Mouse (Mus musculus) midbrain, postnatal 0 days (tissue): ENCODE results near the gene Spire2. TPM values are rescaled to one million over a fixed set of nuclear protein-coding genes. Genes with fewer than 3 reads are reported as not detected.
A peak's percentile ranks its signal among the peaks of the same experiment; 100 is the strongest.

ENCODE experiments used
- ATAC-seq: fragments of 200-750 bp; cut with Nextera tagmentation; 2 replicates; pipeline ENCODE4 v1.8.0; 2017; ENCODE audit warnings: moderate number of reproducible peaks, mild to moderate bottlenecking, moderate TSS enrichment, moderate library complexity; ENCODE audit not compliant: low FRiP score
- DNase-seq: peaks from one replicate; pipeline ENCODE4 v3.0.0-alpha.2; 2015; ENCODE audit warnings: low spot score
- H3K27ac ChIP-seq: fragments of 300-500 bp; sonication (generic); 2 replicates; pipeline ENCODE4 v1.5.1; 2014; ENCODE audit warnings: low read depth, mild to moderate bottlenecking, low read length, mixed read lengths
- H3K27me3 ChIP-seq: fragments of 300-500 bp; sonication (generic); 2 replicates; pipeline ENCODE4 v1.6.1; 2014; ENCODE audit warnings: low read length, control low read depth, mixed read lengths; ENCODE audit not compliant: insufficient read depth
- H3K36me3 ChIP-seq: fragments of 300-500 bp; sonication (generic); 2 replicates; pipeline ENCODE4 v1.6.1; 2014; ENCODE audit warnings: low read length, control low read depth, mixed read lengths; ENCODE audit not compliant: insufficient read depth
- H3K4me1 ChIP-seq: fragments of 300-500 bp; sonication (generic); 2 replicates; pipeline ENCODE4 v1.6.1; 2014; ENCODE audit warnings: mild to moderate bottlenecking, control low read depth, antibody characterized with exemption, low read length, mixed read lengths; ENCODE audit not compliant: insufficient read depth
- H3K4me2 ChIP-seq: fragments of 300-500 bp; sonication (generic); 2 replicates; pipeline ENCODE4 v1.6.1; 2014; ENCODE audit warnings: low read depth, mild to moderate bottlenecking, low read length, mixed read lengths; ENCODE audit not compliant: poor library complexity, severe bottlenecking
- H3K4me3 ChIP-seq: fragments of 300-500 bp; sonication (generic); 2 replicates; pipeline ENCODE4 v1.5.1; 2014; ENCODE audit warnings: low read depth, mild to moderate bottlenecking, low read length, moderate library complexity
- H3K9ac ChIP-seq: fragments of 300-500 bp; sonication (generic); replicated peaks from 2 replicates; pipeline ENCODE4 v1.6.1; 2014; ENCODE audit warnings: mild to moderate bottlenecking, low read length, moderate library complexity, mixed read lengths; ENCODE audit not compliant: poor library complexity, severe bottlenecking
- H3K9me3 ChIP-seq: fragments of 300-500 bp; sonication (generic); 2 replicates; pipeline ENCODE4 v1.6.1; 2016; ENCODE audit warnings: low read length, control low read depth
- CTCF ChIP-seq: IDR thresholded peaks from 2 replicates; pipeline ENCODE4 v1.5.1; 2016; ENCODE audit warnings: antibody characterized with exemption, mild to moderate bottlenecking
- WGBS: fragments of 180-500 bp; shearing (Covaris S2); extraction: QIAGEN DNeasy Blood & Tissue Kit; methylation state at CpG from one replicate; pipeline ENCODE4 v1.1.7; 2014; 5-methylcytosine and 5-hydroxymethylcytosine counted together
- polyA plus RNA-seq: library from polyadenylated mRNA; unstranded; fragments of >200 nt; fragmentation: Nextera tagmentation; extraction: Ambion mirVana; gene quantifications from 2 replicates; pipeline ENCODE4 v1.2.1, GENCODE M21; 2015
- total RNA-seq: library from RNA; depleted of rRNA; stranded (reverse); fragments of >200 nt; gene quantifications from 2 replicates; pipeline ENCODE4 v1.2.3, GENCODE M21; 2014

Spire2 gene
- total and polyA plus RNA-seq, 2 experiments from 2014 or later = 28.0 to 44.1 TPM

DNA sequence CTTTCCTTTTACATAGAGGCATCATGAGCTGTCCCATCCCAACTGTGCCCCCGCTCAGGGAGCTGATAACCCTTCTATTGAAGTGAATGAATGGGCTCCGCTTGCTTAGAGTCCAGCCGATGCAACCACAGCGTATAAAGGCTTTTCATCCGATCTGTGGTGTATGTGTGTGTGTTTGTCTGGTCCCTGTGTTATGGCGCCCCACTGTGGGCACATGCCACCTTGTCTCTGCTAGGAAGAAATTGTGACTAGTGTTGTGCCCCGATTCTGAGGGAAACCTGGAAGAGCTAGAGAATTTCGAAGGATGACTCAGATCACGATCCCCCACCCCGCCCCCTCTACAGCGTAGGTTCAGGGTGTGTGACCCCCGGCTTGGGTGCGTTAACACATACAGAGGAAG is 20.3 kb downstream of the Spire2 start:
- H3K9ac ChIP-seq = no peak overlapping the region
- DNase-seq (peak; percentile 70), ATAC-seq (0 out of 2 replicates have a peak, but pooled peaks have one; percentile 27)
- no peak overlapping the region for H3K27ac ChIP-seq
- no peak overlapping the region for H3K4me3 ChIP-seq
- peak; percentile 79 for TF ChIP-seq CTCF
- no peaks in the 10 kb centered on the region for H3K9me3 ChIP-seq
- no peaks in the 10 kb centered on the region for H3K4me1 ChIP-seq
- H3K27me3 ChIP-seq = no peaks in the 10 kb centered on the region
- H3K36me3 ChIP-seq = peaks cover 29% of the 10 kb centered on the region
- no peak overlapping the region for H3K4me2 ChIP-seq
- WGBS = 30% methylated on average over 13 of the region's 13 CpGs

- ATAC-seq (no peak), DNase-seq (no peak)
- Histone ChIP-seq H3K27ac (no peak overlapping the region), H3K9me3 (no peaks in the 10 kb centered on the region), H3K4me2 (no peak overlapping the region), H3K4me1 (no peaks in the 10 kb centered on the region), H3K36me3 (peaks cover 32% of the 10 kb centered on the region), H3K27me3 (no peaks in the 10 kb centered on the region), H3K4me3 (no peak overlapping the region), H3K9ac (no peak overlapping the region)
- TF ChIP-seq CTCF = no peak
- WGBS = 34% methylated on average over 11 of the region's 11 CpGs
Measured at GRCm38 (mm10) chr8:123353216-123353615, 20.7 kb downstream of the Spire2 start.

- peaks cover 54% of the 10 kb centered on the region for H3K36me3 ChIP-seq
- H3K9ac ChIP-seq = no peak overlapping the region
- H3K27ac ChIP-seq = peak overlapping the region; percentile 67; the same call in 1 of the 2 replicates
- peak; percentile 69; the same call in 1 of the 2 replicates for ATAC-seq
- peak; percentile 84 for DNase-seq
- H3K27me3 ChIP-seq = no peaks in the 10 kb centered on the region
- H3K4me2 ChIP-seq = no peak overlapping the region
- H3K4me1 ChIP-seq = no peaks in the 10 kb centered on the region
- WGBS = 37% methylated on average over 12 of the region's 12 CpGs
- H3K4me3 ChIP-seq = no peak overlapping the region
- no peaks in the 10 kb centered on the region for H3K9me3 ChIP-seq
- peak; percentile 97 for TF ChIP-seq CTCF
Measured at GRCm38 (mm10) chr8:123361082-123361739, 28.7 kb downstream of the Spire2 start.

DNA sequence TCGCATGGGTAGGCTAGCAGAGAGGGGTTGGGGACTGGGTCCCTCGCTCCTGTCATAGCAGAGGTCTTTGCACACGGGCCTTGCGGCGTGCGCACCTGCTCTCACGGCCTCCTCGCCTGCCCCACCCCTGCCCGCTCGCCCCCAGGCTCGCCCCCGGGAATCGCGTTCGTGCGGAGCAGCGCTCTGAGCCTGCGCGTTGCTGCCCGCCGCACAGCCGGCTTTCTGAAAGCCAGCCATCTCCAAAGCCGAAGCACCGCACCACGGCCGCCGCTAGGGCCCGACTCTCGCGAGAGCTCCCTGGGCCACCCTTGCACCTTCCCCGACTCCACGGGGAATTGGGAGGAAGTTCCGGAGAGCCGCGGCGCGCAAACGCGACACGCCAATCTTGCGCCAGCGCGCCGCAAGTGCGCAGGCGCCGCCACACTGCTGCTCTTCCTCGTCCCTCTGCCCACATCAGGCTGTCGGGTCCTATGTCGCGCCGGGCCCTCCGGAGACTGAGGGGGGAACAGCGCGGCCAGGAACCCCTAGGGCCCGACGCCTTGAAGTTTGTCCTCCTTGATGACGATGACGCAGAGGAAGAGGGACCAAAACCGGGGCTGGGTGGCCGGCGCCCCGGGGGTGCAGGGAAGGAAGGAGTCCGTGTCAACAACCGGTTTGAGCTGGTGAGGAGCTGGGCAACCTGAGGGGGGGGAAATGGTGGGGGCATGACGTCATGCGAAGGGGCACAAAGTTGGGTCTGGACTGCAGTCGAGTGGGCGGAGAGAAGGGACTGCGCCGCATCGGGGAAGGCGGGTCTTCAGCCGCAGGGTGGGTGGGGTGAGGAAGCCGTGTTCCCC is 41.1 kb downstream of the Spire2 start, which contains the start of gene Tcf25:
Gene Tcf25 (plus strand): TSS at position 351 of the 836 bp plus-strand sequence.
- ATAC-seq (peak; percentile 93), DNase-seq (peak; percentile 99)
- under 1% methylated on average over 75 of the region's 75 CpGs for WGBS
- Histone ChIP-seq H3K27ac (peak within 1 kb of the TSS; percentile 94), H3K4me2 (peak within 1 kb of the TSS; percentile 52), H3K9me3 (no peaks in the 10 kb centered on the region), H3K4me3 (peak within 1 kb of the TSS; percentile 61), H3K4me1 (peaks cover 8% of the 10 kb centered on the region; the same call in 1 of the 2 replicates), H3K36me3 (peaks cover 17% of the 10 kb centered on the region), H3K27me3 (no peaks in the 10 kb centered on the region), H3K9ac (peak within 1 kb of the TSS; percentile 85)
- TF ChIP-seq CTCF = peak; percentile 79

- TF ChIP-seq CTCF = no peak
- Histone ChIP-seq H3K4me1 (peaks cover 8% of the 10 kb centered on the region; the same call in 1 of the 2 replicates), H3K4me3 (peak overlapping the region; percentile 61), H3K27ac (peak overlapping the region; percentile 94), H3K9me3 (no peaks in the 10 kb centered on the region), H3K27me3 (no peaks in the 10 kb centered on the region), H3K36me3 (peaks cover 11% of the 10 kb centered on the region), H3K9ac (peak overlapping the region; percentile 85), H3K4me2 (peak overlapping the region; percentile 52)
- DNase-seq (peak; percentile 92), ATAC-seq (peak; percentile 79)
- WGBS = under 1% methylated on average over 20 of the region's 20 CpGs
Measured at GRCm38 (mm10) chr8:123374239-123374578, 41.7 kb downstream of the Spire2 start.
